Mouse (Mus musculus) heart, embryonic 16.5 days (tissue): Measurements from ENCODE around the gene Obp1a. TPM values are rescaled to one million over a fixed set of nuclear protein-coding genes. Genes with fewer than 3 reads are reported as not detected.

Experiments
- ATAC-seq: fragments of 200-750 bp; cut with Nextera tagmentation; replicated peaks from 2 replicates; pipeline ENCODE4 v1.8.0; 2017; ENCODE audit warnings: moderate number of reproducible peaks; ENCODE audit not compliant: insufficient read depth, low FRiP score; ENCODE audit errors: extremely low read depth
- H3K27ac ChIP-seq: fragments of 300-500 bp; sonication (generic); 2 replicates; pipeline ENCODE4 v1.5.1; 2014; ENCODE audit warnings: mild to moderate bottlenecking, low read length, control low read depth, moderate library complexity
- H3K27me3 ChIP-seq: fragments of 300-500 bp; sonication (generic); 2 replicates; pipeline ENCODE4 v1.6.1; 2014; ENCODE audit warnings: low read length, mixed read lengths; ENCODE audit not compliant: control insufficient read depth, insufficient read depth
- H3K36me3 ChIP-seq: fragments of 300-500 bp; sonication (generic); 2 replicates; pipeline ENCODE4 v1.6.1; 2014; ENCODE audit not compliant: control insufficient read depth, insufficient read depth
- H3K4me1 ChIP-seq: fragments of 300-500 bp; sonication (generic); 2 replicates; pipeline ENCODE4 v1.6.1; 2014; ENCODE audit warnings: low read length, mixed read lengths; ENCODE audit not compliant: control insufficient read depth, insufficient read depth
- H3K4me2 ChIP-seq: fragments of 300-500 bp; sonication (generic); 2 replicates; pipeline ENCODE4 v1.6.1; 2014; ENCODE audit warnings: low read depth, mild to moderate bottlenecking, control low read depth, low read length
- H3K4me3 ChIP-seq: fragments of 300-500 bp; sonication (generic); 2 replicates; pipeline ENCODE4 v1.5.1; 2014; ENCODE audit warnings: mild to moderate bottlenecking, control low read depth, low read length
- H3K9ac ChIP-seq: fragments of 300-500 bp; sonication (generic); 2 replicates; pipeline ENCODE4 v1.6.1; 2014; ENCODE audit warnings: low read length, control low read depth
- H3K9me3 ChIP-seq: fragments of 300-500 bp; sonication (generic); replicated peaks from 2 replicates; pipeline ENCODE4 v1.6.1; 2016; ENCODE audit warnings: low read length; ENCODE audit not compliant: control insufficient read depth
- WGBS: fragments of 180-500 bp; shearing (Covaris S2); extraction: QIAGEN DNeasy Blood & Tissue Kit; methylation state at CpG from one replicate; pipeline ENCODE4 v1.1.7; 2014; 5-methylcytosine and 5-hydroxymethylcytosine counted together
- polyA plus RNA-seq: library from polyadenylated mRNA; unstranded; fragments of >200 nt; fragmentation: Nextera tagmentation; extraction: Ambion mirVana; gene quantifications from 2 replicates; pipeline ENCODE4 v1.2.1, GENCODE M21; 2015

Gene Obp1a
- polyA plus RNA-seq: not detected in 2 replicates

DNA sequence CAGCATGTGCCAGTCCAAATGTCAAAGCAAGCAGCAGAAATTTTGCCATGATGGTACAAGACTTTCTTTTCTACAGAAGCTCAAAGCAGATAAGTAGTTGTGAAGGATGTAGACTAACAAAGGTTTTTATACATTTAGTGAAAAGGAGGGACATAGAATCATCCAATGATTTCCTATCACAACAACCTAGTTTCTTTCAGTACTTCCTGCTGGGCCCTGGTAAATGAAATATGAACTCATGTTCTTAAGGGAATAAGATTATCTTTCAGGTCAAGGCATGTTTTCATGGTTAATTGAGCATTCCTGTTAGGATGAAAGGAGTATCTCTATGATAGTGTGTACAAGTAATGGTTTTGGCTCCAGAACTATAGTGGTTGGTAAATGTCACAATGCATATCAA lies at the start of gene Obp1a:
Gene Obp1a, minus strand, starts transcription at position 101 of the 400 bp plus-strand sequence.
- Histone ChIP-seq H3K27me3 (no peaks in the 10 kb centered on the region), H3K9ac (no peak within 1 kb of the TSS), H3K4me2 (no peak within 1 kb of the TSS), H3K36me3 (no peaks in the 10 kb centered on the region), H3K4me3 (no peak within 1 kb of the TSS), H3K27ac (no peak within 1 kb of the TSS), H3K9me3 (no peaks in the 10 kb centered on the region), H3K4me1 (no peaks in the 10 kb centered on the region)
- no peak for ATAC-seq

DNA sequence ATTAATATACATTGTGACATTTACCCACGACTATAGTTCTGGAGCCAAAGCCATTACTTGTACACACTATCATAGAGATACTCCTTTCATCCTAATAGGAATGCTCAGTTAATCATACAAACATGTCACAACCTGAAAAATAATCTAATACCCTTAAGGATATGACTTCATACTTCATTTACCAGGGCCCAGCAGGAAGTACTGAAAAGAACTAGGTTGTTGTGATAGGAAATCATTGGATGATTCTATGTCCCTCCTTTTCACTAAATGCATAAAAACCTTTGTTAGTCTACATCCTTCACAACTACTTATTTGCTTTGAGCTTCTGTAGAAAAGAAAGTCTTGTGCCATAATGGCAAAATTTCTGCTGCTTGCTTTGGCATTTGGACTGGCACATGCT lies 34.0 kb upstream of the Obp1a start, which contains the start of gene Gm5938:
Gene Gm5938, plus strand, starts transcription at position 301 of the 400 bp plus-strand sequence.
- no peaks in the 10 kb centered on the region for H3K4me1 ChIP-seq
- H3K9me3 ChIP-seq: no peaks in the 10 kb centered on the region
- no peak within 1 kb of the TSS for H3K4me3 ChIP-seq
- no peaks in the 10 kb centered on the region for H3K36me3 ChIP-seq
- H3K4me2 ChIP-seq: no peak within 1 kb of the TSS
- no peaks in the 10 kb centered on the region for H3K27me3 ChIP-seq
- H3K9ac ChIP-seq: no peak within 1 kb of the TSS
- WGBS: 40% methylated on average over 1 of the region's 1 CpGs
- no peak for ATAC-seq
- no peak within 1 kb of the TSS for H3K27ac ChIP-seq

Other genes starting within 250 kb of the Obp1a start
- gene Pbsn, start 237.8 kb downstream of the Obp1a start, polyA plus RNA-seq: not detected in 2 replicates
- not detected in 2 replicates for gene Gm14744, start 226.6 kb downstream of the Obp1a start, polyA plus RNA-seq
- not detected in 2 replicates for gene 5430402E10Rik, start 166.3 kb downstream of the Obp1a start, polyA plus RNA-seq
- not detected in 2 replicates for gene Gm5938, start 34.1 kb upstream of the Obp1a start, polyA plus RNA-seq
- gene Obp1b, start 95.4 kb upstream of the Obp1a start, polyA plus RNA-seq: not detected in 2 replicates
- not detected in 2 replicates for gene Gm14743, start 154.5 kb upstream of the Obp1a start, polyA plus RNA-seq